Mouse (Mus musculus) erythroblast, embryonic 14.5 days (primary cell): ENCODE results near the gene Rpl13a.

Experiments
- GATA1 ChIP-seq: IDR thresholded peaks from 2 replicates; pipeline ENCODE4 v1.6.1; 2012; ENCODE audit warnings: low read length, inconsistent platforms, mixed read lengths
- TAL1 ChIP-seq: IDR thresholded peaks from 3 replicates; pipeline ENCODE4 v1.6.1; 2012; ENCODE audit warnings: low read length, inconsistent platforms, mixed read lengths

GRCm38 (mm10) chr7:45082401-45083299 is 45.9 kb downstream of the Rpl13a start:
- TF ChIP-seq GATA1 (no peak), TAL1 (no peak)
